ENCODE assay signal across 24 mouse cellular contexts in the genomic region with DNA sequence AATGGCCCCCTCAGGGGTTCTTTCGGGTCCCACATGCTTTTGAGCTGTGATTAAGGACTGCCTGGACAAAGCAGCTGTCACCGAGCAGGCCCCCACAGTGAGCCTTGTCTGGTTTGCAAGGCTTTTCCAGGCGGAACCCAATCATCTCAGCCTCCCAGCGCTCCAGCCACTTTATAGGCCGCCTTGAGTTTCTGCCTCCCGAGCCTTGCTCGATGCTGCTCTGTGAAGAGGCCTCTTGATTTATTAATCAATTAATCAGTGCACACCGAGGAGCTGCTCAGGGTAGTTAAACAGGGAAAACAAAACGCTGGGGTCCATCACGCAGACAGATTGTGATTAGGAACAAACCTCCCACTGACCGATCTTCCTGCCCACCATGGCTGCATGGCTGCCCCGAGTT.
DNase-seq lines count a peak whose midpoint lies in the region; ATAC-seq lines count a peak whose summit lies in the region.
"Had no signal": no experiment of that assay in that cellular context is flagged by ENCODE, and none has a peak within 500 bp of the region (broad histone marks: within the 10 kb centered on the region; RNA-seq: fewer than 3 reads in every experiment).

No protein-coding gene starts in this region.

- no peaks in the 10 kb centered on the region for H3K9me3 ChIP-seq in heart, embryonic 10.5 days
- H3K9me3 ChIP-seq in kidney, embryonic 14.5 days (ENCODE audit: control insufficient read depth, low read length), result no peaks in the 10 kb centered on the region
- H3K9me3 ChIP-seq: embryonic facial prominence, embryonic 13.5 days; limb, embryonic 13.5 days; liver, embryonic 13.5 days; midbrain, embryonic 10.5 days had no signal

- DNase-seq in heart, embryonic 10.5 days (ENCODE audit: low spot score), result no peak
- no peak for DNase-seq in heart, postnatal 36 days
- DNase-seq in kidney, adult 11 months, result no peak
- DNase-seq in embryo, embryonic 10.5 days (ENCODE audit: low spot score), result peak; percentile 55
- peak; percentile 46 for DNase-seq in neural tube, embryonic 10.5 days (ENCODE audit: extremely low spot score, low spot score)
- no peak for DNase-seq in layer of hippocampus, adult 11-12 months (ENCODE audit: low spot score)
- no peak for DNase-seq in cerebellum, postnatal 36 days
- DNase-seq: adrenal gland, postnatal 36 days; cerebellum, adult 11-12 months; cerebellum, postnatal 25 days; gastrocnemius, postnatal 14 days; heart, adult 2 months; heart, postnatal 10 days; liver, embryonic 13.5 days; lung, embryonic 14.5 days; lung, postnatal 4 days had no signal

- no peak overlapping the region for H3K4me2 ChIP-seq in kidney, embryonic 14.5 days (replicated peaks; ENCODE audit: low read depth, low read length)
- H3K4me2 ChIP-seq: embryonic facial prominence, embryonic 13.5 days; limb, embryonic 13.5 days; liver, embryonic 13.5 days; lung, embryonic 14.5 days had no signal

- no peak overlapping the region for H3K9ac ChIP-seq in kidney, embryonic 14.5 days (ENCODE audit: low read depth, low read length)
- H3K9ac ChIP-seq: embryonic facial prominence, embryonic 13.5 days; limb, embryonic 13.5 days; liver, embryonic 13.5 days; lung, embryonic 14.5 days had no signal

- 59% methylated on average over 12 of the region's 12 CpGs for WGBS in heart, embryonic 10.5 days
- 16% methylated on average over 12 of the region's 12 CpGs for WGBS in kidney, embryonic 14.5 days

- intact Hi-C loops in heart, postnatal 36 days (cut with DNase I), result no loop called here

- H3K4me3 ChIP-seq in heart, embryonic 10.5 days, result no peak overlapping the region
- H3K4me3 ChIP-seq in kidney, embryonic 14.5 days (ENCODE audit: low read length), result no peak overlapping the region
- H3K4me3 ChIP-seq: embryonic facial prominence, embryonic 13.5 days; heart, adult 2 months; limb, embryonic 13.5 days; liver, embryonic 13.5 days; midbrain, embryonic 10.5 days had no signal

- H3K27ac ChIP-seq in heart, embryonic 10.5 days, result peak overlapping the region; percentile 44; the same call in 1 of the 2 replicates
- H3K27ac ChIP-seq in kidney, embryonic 14.5 days (ENCODE audit: low read depth, low read length), result peak overlapping the region; percentile 53; the same call in 1 of the 2 replicates
- H3K27ac ChIP-seq: embryonic facial prominence, embryonic 13.5 days; heart, adult 2 months; limb, embryonic 13.5 days; liver, embryonic 13.5 days; midbrain, embryonic 10.5 days; stomach, postnatal 0 days had no signal

- no peaks in the 10 kb centered on the region for H3K27me3 ChIP-seq in heart, embryonic 10.5 days (ENCODE audit: insufficient read depth, poor library complexity, severe bottlenecking)
- H3K27me3 ChIP-seq in kidney, embryonic 14.5 days (ENCODE audit: control insufficient read depth, insufficient read depth, low read length), result no peaks in the 10 kb centered on the region; the same call in 1 of the 2 replicates
- H3K27me3 ChIP-seq: embryonic facial prominence, embryonic 13.5 days; liver, embryonic 13.5 days had no signal

- ATAC-seq in kidney, embryonic 14.5 days (ENCODE audit: low FRiP score, low TSS enrichment), result peak; percentile 94
- ATAC-seq: CD4-positive, CD25-positive, alpha-beta regulatory T cell, adult 4 months; forebrain, embryonic 14.5 days; inflammation-experienced regulatory T-cells, adult 6 months had no signal

- H3K4me1 ChIP-seq in heart, embryonic 10.5 days, result peaks cover 53% of the 10 kb centered on the region
- peaks cover 13% of the 10 kb centered on the region for H3K4me1 ChIP-seq in kidney, embryonic 14.5 days (ENCODE audit: control insufficient read depth, insufficient read depth, low read length)

- peaks cover 17% of the 10 kb centered on the region; the same call in 1 of the 2 replicates for H3K36me3 ChIP-seq in heart, embryonic 10.5 days
- peaks cover 8% of the 10 kb centered on the region; the same call in 1 of the 2 replicates for H3K36me3 ChIP-seq in kidney, embryonic 14.5 days (ENCODE audit: control insufficient read depth, insufficient read depth, low read length)
- H3K36me3 ChIP-seq: liver, embryonic 13.5 days had no signal

Comparison
In these comparisons a context has a peak if more than half of its experiments do, and no peak if none do; other contexts are left out.
1. DNase-seq: peak in embryo, embryonic 10.5 days (single experiment) and neural tube, embryonic 10.5 days (single experiment); none in heart, embryonic 10.5 days (single experiment), heart, postnatal 36 days (0 of 2), kidney, adult 11 months (single experiment), layer of hippocampus, adult 11-12 months (single experiment) and cerebellum, postnatal 36 days (0 of 2).